Mouse (Mus musculus): ENCODE data around the gene Flywch2.

DNA sequence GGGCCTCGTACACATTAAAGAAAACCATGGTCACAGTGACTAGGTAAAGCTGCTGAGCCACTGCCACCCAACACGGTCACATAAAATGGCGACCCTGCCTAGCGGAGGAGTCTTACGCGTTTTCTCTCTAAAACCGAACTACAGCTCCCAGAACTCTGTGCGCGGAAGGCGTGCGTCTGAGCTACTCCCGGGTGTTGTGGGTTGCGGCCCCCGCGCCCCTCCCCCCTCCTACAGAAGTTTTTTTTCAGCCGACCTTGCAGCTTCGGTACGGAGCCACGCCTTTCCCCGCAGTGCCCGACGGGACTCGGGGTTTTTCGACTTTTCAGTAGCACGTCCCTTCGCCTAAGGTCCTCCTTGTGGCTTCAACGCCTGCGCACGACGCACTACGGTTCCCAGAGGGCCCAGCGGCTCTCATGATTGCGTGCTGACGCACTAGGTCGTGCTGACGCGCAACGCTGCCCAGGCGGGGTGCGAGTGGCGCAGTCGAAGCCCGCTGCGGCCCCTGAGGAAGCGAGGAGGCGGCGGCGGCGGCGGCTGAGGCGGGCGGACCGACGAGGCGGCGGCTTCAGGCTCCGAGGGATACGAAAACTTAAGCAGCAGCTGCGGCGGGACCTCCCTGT lies 17.0 kb upstream of the Flywch2 start:
- TF ChIP-seq POLR2A (IDR thresholded peaks at IDR 0.05; ENCODE audit: borderline replicate concordance, extremely low read depth, insufficient read depth, insufficient read length, poor library complexity, severe bottlenecking) = peak; percentile 94
- no peak for TF ChIP-seq CTCF (IDR thresholded peaks at IDR 0.05; ENCODE audit: borderline replicate concordance, extremely low read depth, insufficient read depth, insufficient read length)

Measured in brain, embryonic 14.5 days (tissue).